Mouse (Mus musculus): ENCODE results near the gene Ubtd1. TPM values are rescaled to one million over a fixed set of nuclear protein-coding genes. Genes with fewer than 3 reads are reported as not detected.

The Ubtd1 gene
- total RNA-seq, 2 experiments from 2014 or later, result 12.2 to 15.1 TPM

DNA sequence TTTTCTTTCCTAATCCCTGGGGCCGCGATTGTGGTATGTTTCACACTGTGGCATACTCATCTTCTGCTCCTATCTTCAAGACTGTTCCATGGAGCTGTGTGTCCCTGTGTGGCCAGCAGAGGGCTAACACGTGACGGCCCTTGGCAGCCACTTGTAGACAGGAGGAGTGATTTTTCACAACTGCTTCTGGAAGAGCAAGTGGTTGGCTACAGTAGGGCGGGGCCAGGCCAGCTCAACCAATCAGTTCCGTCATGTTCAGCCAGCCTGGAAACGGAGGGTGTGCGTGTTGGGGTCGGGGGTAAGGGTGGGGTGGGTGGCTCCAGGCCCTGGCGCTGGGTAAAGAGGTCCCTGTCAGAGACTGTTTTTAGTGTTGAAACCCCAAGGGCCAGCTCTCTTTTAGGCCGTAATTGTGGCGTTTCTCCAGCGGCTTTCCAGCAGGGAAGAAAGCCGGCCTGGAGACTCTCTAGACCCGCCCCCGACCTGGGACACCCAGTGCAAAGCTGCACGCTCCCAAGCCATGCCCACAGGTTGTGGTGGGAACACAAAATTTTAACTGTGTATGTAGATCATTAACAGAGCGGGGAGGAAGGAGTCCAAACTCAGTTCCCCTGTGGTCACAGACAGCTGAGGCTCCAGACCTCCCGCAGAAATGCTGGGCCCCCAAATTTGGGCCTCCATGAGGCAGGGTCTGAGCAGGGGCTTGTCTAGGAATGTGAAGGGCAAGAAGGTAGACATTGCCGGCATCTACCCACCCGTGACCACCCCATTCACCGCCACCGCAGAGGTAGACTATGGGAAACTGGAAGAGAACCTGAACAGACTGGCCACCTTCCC is 63.9 kb downstream of the Ubtd1 start, which contains the start of gene Hoga1:
TSS of gene Hoga1 (plus strand) at position 342 of the 834 bp plus-strand sequence.
- DNase-seq (ENCODE audit: low spot score in 2 of 2), result peak; percentile 21
- intact Hi-C loops (cut with DNase I), result no loop called here

DNA sequence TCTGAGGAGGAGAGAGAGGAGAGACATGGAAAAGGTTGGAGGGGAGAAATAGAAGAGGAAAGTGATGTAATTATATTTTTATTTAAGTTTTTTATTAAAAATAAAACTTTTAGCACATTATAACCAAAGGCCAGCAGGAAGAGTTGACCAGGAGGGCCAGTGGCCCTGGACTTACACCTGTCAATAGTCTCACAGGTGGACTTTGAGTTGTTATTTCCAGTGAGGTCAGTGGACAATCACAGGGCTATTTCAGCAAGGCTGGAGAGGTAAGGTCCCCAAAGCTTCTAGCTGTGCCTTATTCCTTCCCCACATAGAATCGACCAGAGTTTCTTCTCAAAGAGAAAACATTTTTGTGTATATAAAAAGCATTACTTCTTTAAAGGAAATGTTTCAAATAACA is 68.7 kb downstream of the Ubtd1 start:
- intact Hi-C loops (cut with DNase I), result no loop called here
- DNase-seq (ENCODE audit: low spot score in 2 of 2), result no peak

GRCm38 (mm10) chr19:42051351-42051750 is 69.8 kb downstream of the Ubtd1 start:
- intact Hi-C loops (cut with DNase I), result no loop called here
- no peak for DNase-seq (ENCODE audit: low spot score in 2 of 2)

GRCm38 (mm10) chr19:42051948-42052347 is 70.4 kb downstream of the Ubtd1 start, which contains the start of gene 4933411K16Rik:
Gene 4933411K16Rik (plus strand): TSS chr19:42052248.
- DNase-seq (ENCODE audit: low spot score in 2 of 2), result no peak
- intact Hi-C loops (cut with DNase I), result no loop called here

DNA sequence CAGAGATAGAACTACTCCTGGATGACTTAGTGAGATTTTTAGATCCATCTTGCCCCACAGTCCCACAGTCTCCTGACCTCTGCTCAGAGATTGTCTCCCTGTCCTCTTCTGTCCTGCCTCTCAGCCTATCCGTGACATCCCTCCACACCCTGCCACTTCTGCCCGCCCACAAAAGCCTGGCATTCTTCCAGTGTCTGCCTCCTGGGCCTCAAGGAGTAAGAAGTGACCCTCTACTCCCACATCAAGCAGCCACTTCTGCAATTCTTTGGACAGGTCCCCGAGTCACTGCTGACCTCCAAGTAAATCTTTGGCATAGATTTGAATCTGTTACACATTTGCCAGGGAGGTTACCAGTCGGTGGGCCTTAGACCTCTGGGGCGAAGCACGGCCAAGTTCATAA is 72.7 kb downstream of the Ubtd1 start:
- intact Hi-C loops (cut with DNase I), result no loop called here
- DNase-seq (ENCODE audit: low spot score in 2 of 2), result no peak

GRCm38 (mm10) chr19:42055881-42056280 is 74.3 kb downstream of the Ubtd1 start:
- intact Hi-C loops (cut with DNase I), result no loop called here
- no peak for DNase-seq (ENCODE audit: low spot score in 2 of 2)

DNA sequence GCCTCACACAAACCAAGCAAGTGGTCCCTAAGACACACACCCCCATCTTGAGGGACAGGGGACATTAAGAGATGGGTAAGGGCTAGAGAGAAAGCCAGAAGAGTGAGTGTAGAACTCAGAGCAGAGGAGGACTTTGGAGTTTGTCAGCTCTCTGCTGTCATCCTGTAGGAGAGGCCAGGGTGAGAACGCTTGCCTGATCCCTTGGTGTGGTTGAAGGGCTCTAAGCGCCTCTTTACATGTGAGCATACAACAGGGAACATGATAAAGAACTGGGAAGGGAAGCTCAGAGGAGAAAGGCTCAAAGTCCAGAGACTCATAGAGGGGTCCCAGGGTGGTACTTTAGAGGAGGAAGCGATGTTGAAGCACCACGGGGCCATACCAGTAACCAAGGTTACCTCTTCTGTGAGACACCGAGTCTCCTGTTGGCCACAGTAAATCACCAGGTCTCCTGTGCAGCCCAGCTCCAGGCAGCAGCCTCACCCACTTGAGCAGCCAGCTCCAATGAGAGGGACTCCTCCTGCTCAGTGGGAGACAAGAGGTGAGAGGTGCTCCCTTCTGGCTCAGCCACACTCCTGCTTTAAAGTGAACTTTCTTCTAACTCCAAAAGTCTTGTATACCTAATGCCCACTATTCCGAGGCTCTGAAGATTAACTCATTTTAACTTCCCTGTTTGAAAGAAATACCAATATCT is 75.3 kb downstream of the Ubtd1 start:
- DNase-seq (ENCODE audit: low spot score in 2 of 2), result no peak
- intact Hi-C loops (cut with DNase I), result no loop called here

DNA sequence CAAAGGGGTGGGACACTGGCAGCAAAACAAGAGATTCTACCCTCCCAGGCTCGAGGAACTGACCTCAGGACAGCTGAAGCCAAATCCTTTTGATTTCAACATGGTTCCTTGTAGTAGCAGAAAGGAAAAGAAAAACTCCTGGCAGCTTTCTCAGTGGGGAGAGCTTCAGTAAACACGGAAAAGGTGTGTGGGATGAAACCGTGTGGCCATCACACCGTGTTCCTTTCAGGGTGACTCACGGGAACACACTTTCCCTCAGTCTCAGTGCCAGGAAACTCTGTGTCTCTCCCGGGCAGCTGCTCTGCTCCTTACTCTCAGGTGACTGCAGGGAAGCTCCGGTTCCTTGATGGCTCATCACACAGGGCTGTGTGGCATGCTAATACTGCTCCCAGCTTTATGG is 76.9 kb downstream of the Ubtd1 start:
- DNase-seq (ENCODE audit: low spot score in 2 of 2), result peak in 1 of 2 experiments; percentile 26
- intact Hi-C loops (cut with DNase I), result no loop called here

- intact Hi-C loops (cut with DNase I), result no loop called here
- DNase-seq (ENCODE audit: low spot score in 2 of 2), result no peak
Measured at GRCm38 (mm10) chr19:42061443-42061842, 79.9 kb downstream of the Ubtd1 start.

- no peak for DNase-seq (ENCODE audit: low spot score in 2 of 2)
- intact Hi-C loops (cut with DNase I), result loop anchor here (1.0 kb wide), 1 partner anchor 33 kb away; the partner anchor contains the start of gene Ankrd2
Measured at GRCm38 (mm10) chr19:42068441-42069240, 87.1 kb downstream of the Ubtd1 start.

GRCm38 (mm10) chr19:42069241-42069525 is 87.6 kb downstream of the Ubtd1 start:
- intact Hi-C loops (cut with DNase I), result loop anchor here (1.0 kb wide), 1 partner anchor 34 kb away; the partner anchor contains the start of gene Ankrd2
- DNase-seq (ENCODE audit: low spot score in 2 of 2), result no peak

- DNase-seq (ENCODE audit: low spot score in 2 of 2), result no peak
- intact Hi-C loops (cut with DNase I), result no loop called here
Measured at GRCm38 (mm10) chr19:42071221-42071620, 89.7 kb downstream of the Ubtd1 start.

DNA sequence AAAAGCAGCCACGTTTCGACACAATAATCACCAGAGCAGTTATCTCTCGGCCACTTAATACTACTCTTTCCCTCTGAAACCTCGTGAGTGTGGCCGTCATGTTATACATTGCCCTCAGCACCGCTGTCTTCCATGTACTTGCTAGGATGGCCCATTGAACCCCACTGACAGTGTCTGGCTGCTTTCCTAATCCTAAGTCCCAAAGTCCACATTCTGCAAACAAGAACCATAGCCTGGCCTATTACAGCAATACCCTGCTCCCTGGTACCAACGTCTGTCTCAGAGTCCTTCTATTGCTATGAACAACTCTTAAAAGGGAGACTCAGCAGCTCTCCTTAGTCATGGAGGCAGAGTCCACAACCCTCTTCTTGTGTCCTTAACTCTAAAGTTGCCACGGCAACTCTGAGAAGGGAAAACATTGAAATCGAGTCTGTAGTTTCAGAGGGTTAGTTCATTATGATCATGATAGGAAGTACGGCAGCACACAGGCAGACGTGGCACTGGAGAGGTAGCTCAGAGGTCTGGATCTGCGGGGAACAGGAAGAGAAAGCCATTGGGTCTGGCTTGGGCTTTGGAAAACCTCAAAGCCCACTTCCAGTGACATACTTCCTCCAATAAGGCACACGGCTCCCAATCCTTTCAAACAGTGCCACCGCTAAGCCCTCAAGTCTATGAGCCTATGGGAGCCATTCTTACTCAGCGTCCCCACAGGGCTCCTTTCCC is 90.5 kb downstream of the Ubtd1 start:
- DNase-seq (ENCODE audit: low spot score in 2 of 2), result no peak
- intact Hi-C loops (cut with DNase I), result no loop called here

DNA sequence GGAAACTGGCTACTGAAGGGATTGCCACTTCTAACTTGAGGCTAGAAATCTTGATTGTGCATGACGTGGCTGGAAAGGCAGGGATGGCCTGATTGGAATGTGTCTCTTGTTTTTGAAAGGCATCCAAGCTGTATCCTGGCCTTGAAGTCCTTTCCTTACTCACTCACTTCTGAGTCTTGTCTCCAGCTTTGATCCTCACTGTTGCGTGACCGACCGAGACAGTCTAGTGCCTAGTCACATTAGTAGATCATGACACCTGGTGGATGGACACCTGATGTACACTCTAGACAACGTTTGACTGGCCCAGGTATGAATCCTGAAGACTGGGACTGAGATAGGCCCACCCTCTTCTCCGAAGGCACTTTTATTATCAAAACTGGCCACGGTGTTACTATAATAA is 91.2 kb downstream of the Ubtd1 start:
- intact Hi-C loops (cut with DNase I), result no loop called here
- no peak for DNase-seq (ENCODE audit: low spot score in 2 of 2)

DNA sequence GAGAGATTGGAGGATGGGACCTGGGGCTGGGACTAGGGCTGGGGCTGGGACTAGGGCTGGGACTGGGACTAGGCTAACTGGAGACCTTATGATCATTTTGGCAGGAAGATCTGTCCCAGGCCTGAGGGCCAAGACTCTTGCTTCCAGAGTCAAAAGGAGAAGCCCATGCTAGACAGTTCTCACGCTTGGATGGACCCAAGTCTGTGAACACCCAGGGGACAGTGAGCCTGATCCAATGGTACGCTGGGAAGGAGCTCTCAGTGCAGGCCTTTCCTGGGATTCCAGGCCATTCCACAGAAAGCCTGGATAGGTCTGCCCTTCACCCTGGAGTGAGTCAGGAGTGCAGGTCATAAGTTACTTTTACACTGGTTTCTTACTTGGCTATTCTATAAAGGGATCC is 93.5 kb downstream of the Ubtd1 start:
- intact Hi-C loops (cut with DNase I), result no loop called here
- DNase-seq (ENCODE audit: low spot score in 2 of 2), result no peak

GRCm38 (mm10) chr19:42075992-42076391 is 94.4 kb downstream of the Ubtd1 start:
- intact Hi-C loops (cut with DNase I), result no loop called here
- no peak for DNase-seq (ENCODE audit: low spot score in 2 of 2)

- intact Hi-C loops (cut with DNase I), result no loop called here
- no peak for DNase-seq (ENCODE audit: low spot score in 2 of 2)
Measured at GRCm38 (mm10) chr19:42078566-42078965, 97.0 kb downstream of the Ubtd1 start.

DNA sequence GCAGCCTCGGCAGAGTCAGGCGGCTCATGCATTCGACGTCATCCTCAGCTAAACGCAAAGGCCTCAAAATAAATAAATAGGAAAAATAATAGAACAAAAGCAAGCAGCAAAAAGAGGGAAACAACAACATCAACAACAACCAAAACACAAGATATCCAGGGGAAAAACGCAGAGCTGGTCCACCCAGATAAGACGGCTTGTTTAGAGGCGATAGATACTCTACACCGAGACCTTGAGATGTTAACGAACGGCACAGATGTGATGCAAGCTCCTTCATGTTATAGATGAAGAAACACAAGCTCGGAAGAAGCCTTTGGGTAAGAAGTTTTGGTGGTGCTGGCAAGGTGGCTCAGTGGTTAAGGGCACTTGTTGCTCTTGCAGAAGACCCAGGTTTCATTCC is 97.4 kb downstream of the Ubtd1 start:
- DNase-seq (ENCODE audit: low spot score in 2 of 2), result no peak
- intact Hi-C loops (cut with DNase I), result no loop called here

GRCm38 (mm10) chr19:42079950-42080349 is 98.4 kb downstream of the Ubtd1 start:
- DNase-seq (ENCODE audit: low spot score in 2 of 2), result no peak
- intact Hi-C loops (cut with DNase I), result no loop called here

DNA sequence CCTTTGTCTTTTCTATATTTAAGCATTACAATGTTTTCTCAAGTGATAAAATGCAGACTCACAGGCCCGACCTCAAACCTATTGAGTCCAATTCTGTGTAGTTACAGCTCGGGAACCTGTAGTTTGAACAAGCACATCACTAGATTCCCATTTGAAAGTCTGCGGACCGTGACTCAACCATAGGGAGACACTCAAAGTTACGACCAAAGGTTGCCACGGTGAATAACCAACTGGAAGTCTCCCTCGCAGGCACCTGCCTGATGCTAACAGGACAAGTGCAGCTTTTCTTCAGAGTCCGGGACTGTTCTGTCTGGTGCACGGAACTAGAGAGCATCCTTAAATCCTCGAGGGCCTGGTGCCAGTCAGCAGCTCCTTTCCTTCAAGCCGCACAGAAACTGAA is 98.9 kb downstream of the Ubtd1 start:
- DNase-seq (ENCODE audit: low spot score in 2 of 2), result no peak
- intact Hi-C loops (cut with DNase I), result no loop called here
